Mouse (Mus musculus) bone marrow macrophage, adult 2 months (primary cell): ENCODE measurements at regions not wholly inside any gene's neighbourhood (a gene's known extent, or its start where the extent isn't known, plus 50 kb on each side); places are given as distances from the start of the nearest gene placed in this dataset.

Source experiments
- CTCF ChIP-seq: IDR thresholded peaks from 2 replicates; pipeline ENCODE4 v1.5.1; 2012; ENCODE audit warnings: low read depth, mild to moderate bottlenecking, low read length, moderate library complexity
- POLR2A ChIP-seq: IDR thresholded peaks from 2 replicates; pipeline ENCODE4 v1.6.1; 2012; ENCODE audit warnings: mild to moderate bottlenecking, low read depth, low read length, borderline replicate concordance

DNA sequence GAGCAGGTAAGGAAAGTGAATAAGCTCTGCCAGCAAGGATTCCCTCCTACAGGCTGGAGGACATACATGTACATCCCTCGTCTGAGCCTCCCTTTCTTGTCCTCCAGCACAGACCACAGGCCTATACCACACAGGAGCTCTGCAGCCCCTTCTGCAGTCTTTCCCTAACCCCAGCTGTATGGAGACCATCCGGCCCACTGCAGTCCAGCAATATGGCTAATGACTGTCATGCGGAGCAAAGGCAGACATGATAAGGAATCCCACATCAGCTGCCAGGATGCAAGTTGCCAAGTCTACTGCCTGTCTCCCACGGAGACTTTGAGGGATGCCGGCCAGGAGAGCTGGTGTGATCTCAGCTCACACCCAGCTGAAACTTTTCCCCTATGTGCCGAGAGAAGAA is 50.5 kb upstream of the Man2a1 start:
- TF ChIP-seq POLR2A = no peak
- TF ChIP-seq CTCF = no peak
